Mouse (Mus musculus) MEL (cell line): ENCODE results near the gene Prdx6. TPM values are rescaled to one million over a fixed set of nuclear protein-coding genes. Genes with fewer than 3 reads are reported as not detected.

ENCODE experiments used
- DNase-seq: peaks from one replicate; pipeline ENCODE4 v3.0.0; 2011; ENCODE audit warnings: low read depth, low spot score
- H3K27ac ChIP-seq: 2 replicates; pipeline ENCODE4 v1.5.1; 2012; ENCODE audit warnings: low read depth, mild to moderate bottlenecking, control low read depth, low read length, moderate library complexity; ENCODE audit not compliant: control insufficient read depth
- H3K27me3 ChIP-seq, 2 experiments: fragments of 150-350 bp in 1 of 2; sonication (generic) in 1 of 2; 2 replicates each; pipeline ENCODE4 v1.6.1; 2012; ENCODE audit warnings: low read length in 2 of 2, mild to moderate bottlenecking in 2 of 2, improper control_type of control experiment in 1 of 2, moderate library complexity in 1 of 2; ENCODE audit not compliant: insufficient read depth in 2 of 2, control insufficient read depth in 1 of 2
- H3K36me3 ChIP-seq, 2 experiments: 2 replicates each; pipeline ENCODE4 v1.6.1; 2012 to 2014; ENCODE audit warnings: low read length in 2 of 2, improper control_type of control experiment in 1 of 2, inconsistent platforms in 1 of 2, mild to moderate bottlenecking in 1 of 2; ENCODE audit not compliant: insufficient read depth in 2 of 2, control insufficient read depth in 1 of 2
- H3K4me1 ChIP-seq, 2 experiments: fragments of 150-350 bp in 1 of 2; sonication (generic) in 1 of 2; 2 replicates each; pipeline ENCODE4 v1.6.1; 2012; ENCODE audit warnings: low read length in 2 of 2, improper control_type of control experiment in 1 of 2, mild to moderate bottlenecking in 1 of 2; ENCODE audit not compliant: insufficient read depth in 2 of 2, control insufficient read depth in 1 of 2
- H3K4me3 ChIP-seq, 2 experiments: fragments of 150-350 bp in 1 of 2; sonication (generic) in 1 of 2; 2 replicates each; pipeline ENCODE4 v1.5.1; 2012; ENCODE audit warnings: low read depth in 2 of 2, low read length in 2 of 2, mild to moderate bottlenecking in 2 of 2, moderate library complexity in 2 of 2, control low read depth in 1 of 2, improper control_type of control experiment in 1 of 2; ENCODE audit not compliant: control insufficient read depth in 1 of 2, insufficient read depth in 1 of 2
- H3K79me2 ChIP-seq: 2 replicates; pipeline ENCODE4 v1.6.1; 2012; ENCODE audit warnings: mild to moderate bottlenecking, low read length, moderate library complexity; ENCODE audit not compliant: control insufficient read depth, poor library complexity, insufficient read depth
- H3K9ac ChIP-seq: 2 replicates; pipeline ENCODE4 v1.6.1; 2012; ENCODE audit warnings: low read depth, mild to moderate bottlenecking, control low read depth, low read length, moderate library complexity; ENCODE audit not compliant: control insufficient read depth, poor library complexity, severe bottlenecking
- H3K9me3 ChIP-seq: fragments of 150-350 bp; sonication (generic); replicated peaks from 2 replicates; pipeline ENCODE4 v1.6.1; 2012; ENCODE audit warnings: mild to moderate bottlenecking, low read length, improper control_type of control experiment, moderate library complexity; ENCODE audit not compliant: insufficient read depth
- BHLHE40 ChIP-seq: IDR thresholded peaks from 2 replicates; pipeline ENCODE4 v1.6.1; 2012; ENCODE audit warnings: low read depth, mild to moderate bottlenecking, inconsistent platforms, low read length, improper control_type of control experiment, borderline replicate concordance
- CHD1 ChIP-seq: IDR thresholded peaks from 2 replicates; pipeline ENCODE4 v1.6.1; 2012; ENCODE audit warnings: low read depth, mild to moderate bottlenecking, inconsistent platforms, low read length, improper control_type of control experiment
- CTCF ChIP-seq, 3 experiments: IDR thresholded peaks in 2 of 3; conservative IDR thresholded peaks in 1 of 3; 2 replicates each; pipeline ENCODE4 v1.5.1; 2011 to 2012; ENCODE audit warnings: low read length in 3 of 3, low read depth in 2 of 3, mild to moderate bottlenecking in 2 of 3, improper control_type of control experiment in 1 of 3, inconsistent platforms in 1 of 3, mixed read lengths in 1 of 3, moderate library complexity in 1 of 3; ENCODE audit not compliant: control insufficient read depth in 1 of 3, insufficient read depth in 1 of 3, poor library complexity in 1 of 3, severe bottlenecking in 1 of 3
- ELF1 ChIP-seq: IDR thresholded peaks from 2 replicates; pipeline ENCODE4 v1.6.1; 2014; ENCODE audit warnings: low read depth, mild to moderate bottlenecking, inconsistent platforms, low read length, improper control_type of control experiment, moderate library complexity
- EP300 ChIP-seq, 2 experiments: IDR thresholded peaks; 2 replicates each; pipeline ENCODE4 v1.6.1; 2011; ENCODE audit warnings: improper control_type of control experiment in 2 of 2, low read length in 2 of 2, low read depth in 1 of 2, mild to moderate bottlenecking in 1 of 2
- ETS1 ChIP-seq: IDR thresholded peaks from 2 replicates; pipeline ENCODE4 v1.6.1; 2012; ENCODE audit warnings: low read depth, mild to moderate bottlenecking, inconsistent platforms, low read length, improper control_type of control experiment, moderate library complexity
- GATA1 ChIP-seq: IDR thresholded peaks from 2 replicates; pipeline ENCODE4 v1.6.1; 2011; ENCODE audit warnings: low read depth, low read length, improper control_type of control experiment
- HCFC1 ChIP-seq: IDR thresholded peaks from 2 replicates; pipeline ENCODE4 v1.6.1; 2012; ENCODE audit warnings: low read depth, mild to moderate bottlenecking, inconsistent platforms, low read length, improper control_type of control experiment, moderate library complexity
- KAT2A ChIP-seq: conservative IDR thresholded peaks from 2 replicates; pipeline ENCODE4 v1.6.1; 2012; ENCODE audit warnings: low read depth, low read length, improper control_type of control experiment, inconsistent platforms
- MAFK ChIP-seq: IDR thresholded peaks from 2 replicates; pipeline ENCODE4 v1.6.1; 2011; ENCODE audit warnings: low read depth, mild to moderate bottlenecking, low read length, improper control_type of control experiment, borderline replicate concordance
- MXI1 ChIP-seq: IDR thresholded peaks from 2 replicates; pipeline ENCODE4 v1.6.1; 2011; ENCODE audit warnings: mild to moderate bottlenecking, low read depth, low read length, improper control_type of control experiment
- MYB ChIP-seq: IDR thresholded peaks from 2 replicates; pipeline ENCODE4 v1.6.1; 2011; ENCODE audit warnings: mild to moderate bottlenecking, low read depth, low read length, improper control_type of control experiment
- NRF1 ChIP-seq: IDR thresholded peaks from 2 replicates; pipeline ENCODE4 v1.6.1; 2014; ENCODE audit warnings: low read depth, mild to moderate bottlenecking, inconsistent platforms, low read length, improper control_type of control experiment, moderate library complexity; ENCODE audit not compliant: poor library complexity, insufficient read depth, severe bottlenecking
- RAD21 ChIP-seq: IDR thresholded peaks from 2 replicates; pipeline ENCODE4 v1.6.1; 2011; ENCODE audit warnings: mild to moderate bottlenecking, low read depth, low read length, improper control_type of control experiment
- RCOR1 ChIP-seq: IDR thresholded peaks from 2 replicates; pipeline ENCODE4 v1.6.1; 2012; ENCODE audit warnings: low read depth, mild to moderate bottlenecking, inconsistent platforms, low read length, improper control_type of control experiment
- SIN3A ChIP-seq: IDR thresholded peaks from 2 replicates; pipeline ENCODE4 v1.6.1; 2012; ENCODE audit warnings: low read length, improper control_type of control experiment, inconsistent platforms
- TAL1 ChIP-seq: IDR thresholded peaks from 2 replicates; pipeline ENCODE4 v1.6.1; 2012; ENCODE audit warnings: mild to moderate bottlenecking, inconsistent platforms, low read length, moderate library complexity, mixed read lengths
- TBP ChIP-seq: IDR thresholded peaks from 2 replicates; pipeline ENCODE4 v1.8.0; 2011; ENCODE audit warnings: low read depth, low read length, improper control_type of control experiment
- TCF12 ChIP-seq: IDR thresholded peaks from 2 replicates; pipeline ENCODE4 v1.6.1; 2014; ENCODE audit warnings: low read depth, mild to moderate bottlenecking, inconsistent platforms, low read length, improper control_type of control experiment, moderate library complexity
- UBTF ChIP-seq: IDR thresholded peaks from 2 replicates; pipeline ENCODE4 v1.6.1; 2012; ENCODE audit warnings: low read depth, mild to moderate bottlenecking, inconsistent platforms, low read length, improper control_type of control experiment, moderate library complexity, borderline replicate concordance; ENCODE audit not compliant: insufficient read depth
- USF1 ChIP-seq: IDR thresholded peaks from 2 replicates; pipeline ENCODE4 v1.6.1; 2014; ENCODE audit warnings: low read depth, mild to moderate bottlenecking, inconsistent platforms, low read length, improper control_type of control experiment, moderate library complexity
- USF2 ChIP-seq, 2 experiments: IDR thresholded peaks; 2 replicates each; pipeline ENCODE4 v1.6.1; 2011 to 2012; ENCODE audit warnings: improper control_type of control experiment in 2 of 2, low read length in 2 of 2, borderline replicate concordance in 1 of 2, inconsistent platforms in 1 of 2, low read depth in 1 of 2, mild to moderate bottlenecking in 1 of 2; ENCODE audit not compliant: insufficient read depth in 1 of 2
- ZC3H11A ChIP-seq: IDR thresholded peaks from 2 replicates; pipeline ENCODE4 v1.6.1; 2012; ENCODE audit warnings: low read depth, mild to moderate bottlenecking, inconsistent platforms, low read length, improper control_type of control experiment
- ZMIZ1 ChIP-seq: IDR thresholded peaks from 2 replicates; pipeline ENCODE4 v1.6.1; 2012; ENCODE audit warnings: low read depth, mild to moderate bottlenecking, inconsistent platforms, low read length, improper control_type of control experiment, moderate library complexity
- polyA plus RNA-seq, 2 experiments: library from polyadenylated mRNA; stranded (reverse) in 1 of 2; unstranded in 1 of 2; fragments of >175 nt in 1 of 2; fragments of >200 nt in 1 of 2; gene quantifications; 2 replicates each; pipeline versions ENCODE4 v1.2.1 to v1.2.4; 2012; ENCODE audit warnings: low replicate concordance in 2 of 2, low read depth in 1 of 2; ENCODE audit not compliant: insufficient read length in 2 of 2, insufficient read depth in 1 of 2, missing spikeins in 1 of 2
- total RNA-seq: library from RNA; depleted of rRNA; stranded (reverse); fragments of 300-350 nt; gene quantifications from 2 replicates; pipeline ENCODE4 v1.2.3, GENCODE M21; 2012

Gene Prdx6
- total and polyA plus RNA-seq, 3 experiments, result 155 to 300 TPM; not detected in 1

- Histone ChIP-seq H3K4me1 (peaks cover 11 to 37% of the 10 kb centered on the region in 2 experiments), H3K27ac (peak overlapping the region; percentile 81), H3K36me3 (peaks cover 7 to 41% of the 10 kb centered on the region in 2 experiments), H3K4me3 (peak overlapping the region; percentile 40 to 45), H3K27me3 (no peaks in the 10 kb centered on the region), H3K79me2 (peaks cover 41% of the 10 kb centered on the region), H3K9me3 (no peaks in the 10 kb centered on the region), H3K9ac (peak overlapping the region; percentile 57)
- TF ChIP-seq ZMIZ1 (0 out of 2 replicates have a peak, but pooled peaks have one; percentile 26), USF2 (IDR thresholded peaks at IDR 0.05; ENCODE audit: borderline replicate concordance in 1 of 2, insufficient read depth in 1 of 2, low read depth in 1 of 2, low read length in 2 of 2) (no peak), TBP (peak; percentile 49), CTCF (IDR thresholded peaks at IDR 0.05 in 2 of 3, conservative IDR thresholded peaks at IDR 0.05 in 1 of 3; ENCODE audit: control insufficient read depth in 1 of 3, insufficient read depth in 1 of 3, low read depth in 2 of 3, low read length in 3 of 3, poor library complexity in 1 of 3, severe bottlenecking in 1 of 3) (no peak), MXI1 (no peak), KAT2A (no peak), EP300 (IDR thresholded peaks at IDR 0.05; ENCODE audit: low read depth in 1 of 2, low read length in 2 of 2) (peak in 1 of 2 experiments; percentile 33; a peak in 2 of 4 replicates), ELF1 (0 out of 2 replicates have a peak, but pooled peaks have one; percentile 41), ETS1 (0 out of 2 replicates have a peak, but pooled peaks have one; percentile 11), UBTF (no peak), SIN3A (0 out of 2 replicates have a peak, but pooled peaks have one; percentile 18), CHD1 (peak; percentile 82; the same call in 1 of the 2 replicates), HCFC1 (0 out of 2 replicates have a peak, but pooled peaks have one; percentile 18), RCOR1 (peak; percentile 20; the same call in 1 of the 2 replicates), GATA1 (no peak)
- DNase-seq, result peak; percentile 89
These were observed 622 bp upstream of the Prdx6 start for GRCm38 (mm10) chr1:161251417-161252265.

- Histone ChIP-seq H3K9me3 (no peaks in the 10 kb centered on the region), H3K4me3 (peak overlapping the region; percentile 89 to 92), H3K79me2 (peaks cover 44% of the 10 kb centered on the region), H3K27me3 (no peaks in the 10 kb centered on the region), H3K9ac (peak overlapping the region; percentile 90), H3K27ac (peak overlapping the region; percentile 66), H3K4me1 (peaks cover 11 to 26% of the 10 kb centered on the region in 2 experiments), H3K36me3 (peaks cover 7 to 34% of the 10 kb centered on the region in 2 experiments)
- peak; percentile 69 for DNase-seq
- TF ChIP-seq ZC3H11A (no peak), SIN3A (peak; percentile 77; the same call in 1 of the 2 replicates), MYB (no peak), RAD21 (no peak), CTCF (IDR thresholded peaks at IDR 0.05 in 2 of 3, conservative IDR thresholded peaks at IDR 0.05 in 1 of 3; ENCODE audit: control insufficient read depth in 1 of 3, insufficient read depth in 1 of 3, low read depth in 2 of 3, low read length in 3 of 3, poor library complexity in 1 of 3, severe bottlenecking in 1 of 3) (no peak), MAFK (no peak), RCOR1 (no peak), GATA1 (peak; percentile 39; the same call in 1 of the 2 replicates), TBP (no peak), USF1 (peak; percentile 43; the same call in 1 of the 2 replicates), KAT2A (no peak), NRF1 (no peak), HCFC1 (0 out of 2 replicates have a peak, but pooled peaks have one; percentile 6), TCF12 (no peak), BHLHE40 (no peak), ZMIZ1 (no peak), EP300 (IDR thresholded peaks at IDR 0.05; ENCODE audit: low read depth in 1 of 2, low read length in 2 of 2) (peak in 1 of 2 experiments; percentile 26; a peak in 1 of 4 replicates), TAL1 (no peak), MXI1 (peak; percentile 86)
These were observed 902 bp downstream of the Prdx6 start for GRCm38 (mm10) chr1:161250031-161250603.
